Mouse (Mus musculus) CD4-positive helper T cell, adult 2 months (primary cell): Measurements from ENCODE around the gene Olfr222.
"Not testable (repeated sequence)": the region's sequence is repeated elsewhere in the genome, so short reads cannot be mapped to it uniquely, and the experiment has no call there.

Experiments used
- DNase-seq: peaks from one replicate; pipeline ENCODE4 v3.0.0-alpha.2; 2012; ENCODE audit warnings: low read depth, missing footprints, low spot score

The Olfr222 gene

GRCm38 (mm10) chr11:59576135-59576534, at the start of gene Olfr222:
Olfr222 (minus strand) TSS chr11:59576235.
- DNase-seq = not testable (repeated sequence)

- DNase-seq = peak; percentile 52
Measured at GRCm38 (mm10) chr11:59624017-59624630, 48.1 kb upstream of the Olfr222 start.

GRCm38 (mm10) chr11:59622214-59622613, 46.2 kb upstream of the Olfr222 start:
- no peak for DNase-seq

- DNase-seq = not testable (repeated sequence)
Measured at GRCm38 (mm10) chr11:59616986-59617385, 41.0 kb upstream of the Olfr222 start.

- no peak for DNase-seq
Measured at GRCm38 (mm10) chr11:59614120-59614519, 38.1 kb upstream of the Olfr222 start.

- no peak for DNase-seq
Measured at GRCm38 (mm10) chr11:59611646-59612045, 35.6 kb upstream of the Olfr222 start.

GRCm38 (mm10) chr11:59602287-59602686, 26.3 kb upstream of the Olfr222 start:
- DNase-seq = no peak

- no peak for DNase-seq
Measured at GRCm38 (mm10) chr11:59600872-59601271, 24.8 kb upstream of the Olfr222 start.

- DNase-seq = no peak
Measured at GRCm38 (mm10) chr11:59599211-59599610, 23.2 kb upstream of the Olfr222 start.

- DNase-seq = no peak
Measured at GRCm38 (mm10) chr11:59596950-59597349, 20.9 kb upstream of the Olfr222 start.

- DNase-seq = no peak
Measured at GRCm38 (mm10) chr11:59596091-59596490, 20.1 kb upstream of the Olfr222 start.

GRCm38 (mm10) chr11:59593189-59593588, 17.2 kb upstream of the Olfr222 start, which contains the start of gene Olfr223:
Olfr223 (minus strand) TSS chr11:59593289.
- DNase-seq = no peak

- DNase-seq = no peak
Measured at GRCm38 (mm10) chr11:59589496-59589895, 13.5 kb upstream of the Olfr222 start.

GRCm38 (mm10) chr11:59584539-59584938, 8.5 kb upstream of the Olfr222 start:
- no peak for DNase-seq

GRCm38 (mm10) chr11:59575726-59576125, 309 bp downstream of the Olfr222 start:
- no peak for DNase-seq

- DNase-seq = no peak
Measured at GRCm38 (mm10) chr11:59569306-59569705, 6.7 kb downstream of the Olfr222 start.

GRCm38 (mm10) chr11:59562837-59563236, 13.2 kb downstream of the Olfr222 start:
- no peak for DNase-seq

- DNase-seq = no peak
Measured at GRCm38 (mm10) chr11:59562336-59562735, 13.7 kb downstream of the Olfr222 start.

GRCm38 (mm10) chr11:59560906-59561305, 15.1 kb downstream of the Olfr222 start:
- no peak for DNase-seq

GRCm38 (mm10) chr11:59554535-59554934, 21.5 kb downstream of the Olfr222 start:
- no peak for DNase-seq

- DNase-seq = no peak
Measured at GRCm38 (mm10) chr11:59554127-59554526, 21.9 kb downstream of the Olfr222 start.

GRCm38 (mm10) chr11:59544005-59544404, 32.0 kb downstream of the Olfr222 start:
- DNase-seq = no peak

- no peak for DNase-seq
Measured at GRCm38 (mm10) chr11:59543376-59543775, 32.7 kb downstream of the Olfr222 start.

GRCm38 (mm10) chr11:59542442-59542841, 33.6 kb downstream of the Olfr222 start:
- no peak for DNase-seq
